Mouse (Mus musculus): ENCODE measurements around the gene Cysltr1. TPM values are rescaled to one million over a fixed set of nuclear protein-coding genes. Genes with fewer than 3 reads are reported as not detected.

Gene Cysltr1
- total RNA-seq (2017), result 0.46 and 6.8 TPM in 2 replicates

GRCm38 (mm10) chrX:106603386-106603785 is at the start of gene Cysltr1:
Cysltr1 (minus strand) TSS chrX:106603679.
- peak; percentile 94 for ATAC-seq (replicated peaks; ENCODE audit: low read depth, poor library complexity, severe bottlenecking)

- ATAC-seq (replicated peaks; ENCODE audit: low read depth, poor library complexity, severe bottlenecking), result peak; percentile 54; the same call in 1 of the 2 replicates
Measured at GRCm38 (mm10) chrX:106634799-106635541, 31.5 kb upstream of the Cysltr1 start.

GRCm38 (mm10) chrX:106633543-106633942 is 30.1 kb upstream of the Cysltr1 start:
- 0 out of 2 replicates have a peak, but pooled peaks have one; percentile 45 for ATAC-seq (replicated peaks; ENCODE audit: low read depth, poor library complexity, severe bottlenecking)

GRCm38 (mm10) chrX:106628514-106628913 is 25.0 kb upstream of the Cysltr1 start:
- no peak for ATAC-seq (replicated peaks; ENCODE audit: low read depth, poor library complexity, severe bottlenecking)

- ATAC-seq (replicated peaks; ENCODE audit: low read depth, poor library complexity, severe bottlenecking), result peak; percentile 72
Measured at GRCm38 (mm10) chrX:106623667-106624066, 20.2 kb upstream of the Cysltr1 start.

- no peak for ATAC-seq (replicated peaks; ENCODE audit: low read depth, poor library complexity, severe bottlenecking)
Measured at GRCm38 (mm10) chrX:106622512-106622911, 19.0 kb upstream of the Cysltr1 start.

- peak; percentile 24; the same call in 1 of the 2 replicates for ATAC-seq (replicated peaks; ENCODE audit: low read depth, poor library complexity, severe bottlenecking)
Measured at GRCm38 (mm10) chrX:106602574-106603258, 763 bp downstream of the Cysltr1 start.

- ATAC-seq (replicated peaks; ENCODE audit: low read depth, poor library complexity, severe bottlenecking), result peak; percentile 81
Measured at GRCm38 (mm10) chrX:106595904-106596303, 7.6 kb downstream of the Cysltr1 start.

GRCm38 (mm10) chrX:106593914-106594313 is 9.6 kb downstream of the Cysltr1 start:
- ATAC-seq (replicated peaks; ENCODE audit: low read depth, poor library complexity, severe bottlenecking), result no peak

- no peak for ATAC-seq (replicated peaks; ENCODE audit: low read depth, poor library complexity, severe bottlenecking)
Measured at GRCm38 (mm10) chrX:106582886-106583285, 20.6 kb downstream of the Cysltr1 start, which contains the start of gene Gm5127. Gm5127 (plus strand) TSS chrX:106583186.

- ATAC-seq (replicated peaks; ENCODE audit: low read depth, poor library complexity, severe bottlenecking), result no peak
Measured at GRCm38 (mm10) chrX:106582197-106582596, 21.3 kb downstream of the Cysltr1 start.

GRCm38 (mm10) chrX:106580410-106580809 is 23.1 kb downstream of the Cysltr1 start:
- no peak for ATAC-seq (replicated peaks; ENCODE audit: low read depth, poor library complexity, severe bottlenecking)

- ATAC-seq (replicated peaks; ENCODE audit: low read depth, poor library complexity, severe bottlenecking), result no peak
Measured at GRCm38 (mm10) chrX:106578966-106579365, 24.5 kb downstream of the Cysltr1 start.

- ATAC-seq (replicated peaks; ENCODE audit: low read depth, poor library complexity, severe bottlenecking), result no peak
Measured at GRCm38 (mm10) chrX:106555457-106555856, 48.0 kb downstream of the Cysltr1 start.

- no peak for ATAC-seq (replicated peaks; ENCODE audit: low read depth, poor library complexity, severe bottlenecking)
Measured at GRCm38 (mm10) chrX:106536359-106536758, 67.1 kb downstream of the Cysltr1 start.

Other genes starting within 250 kb of the Cysltr1 start
- gene Fndc3c1, start 118.3 kb downstream of the Cysltr1 start, total RNA-seq (2017), result not detected in 2 replicates
- not detected in 2 replicates for gene Gm5127, start 20.5 kb downstream of the Cysltr1 start, total RNA-seq (2017)
- gene Rtl3, start 237.0 kb upstream of the Cysltr1 start, total RNA-seq (2017), result not detected in 2 replicates